Mouse (Mus musculus) gastrocnemius, adult 18-20 months (tissue): ENCODE results near the gene Ribc2. TPM values are rescaled to one million over a fixed set of nuclear protein-coding genes. Genes with fewer than 3 reads are reported as not detected.

Source experiments
- DNase-seq: peaks from one replicate; pipeline ENCODE4 v3.0.0; 2021; ENCODE audit warnings: low spot score
- long read RNA-seq, 2 experiments: library from polyadenylated mRNA; stranded (forward); transcript quantifications; one replicate each; pipeline ENCODE4 v2.0.0; 2021
- total RNA-seq, 2 experiments: library from RNA; stranded (reverse); gene quantifications; 2 replicates each; pipeline ENCODE4 v1.2.3; 2021

The Ribc2 gene
- not detected for total RNA-seq
- long read RNA-seq, experiment 1 = 0 reads
- long read RNA-seq, experiment 2 = 0 reads

- DNase-seq = peak; percentile 39
These were observed at the start of gene Ribc2, which contains the start of gene Smc1b for GRCm38 (mm10) chr15:85131275-85132192. Ribc2 (plus strand) TSS chr15:85132078. Smc1b (minus strand) TSS chr15:85131964.

- DNase-seq = no peak
These were observed 46.2 kb upstream of the Ribc2 start for GRCm38 (mm10) chr15:85085641-85086040.

- DNase-seq = no peak
These were observed 279 bp downstream of the Ribc2 start for GRCm38 (mm10) chr15:85132193-85132520.

GRCm38 (mm10) chr15:85135143-85135542, 3.3 kb downstream of the Ribc2 start:
- DNase-seq = no peak

GRCm38 (mm10) chr15:85141290-85141689, 9.4 kb downstream of the Ribc2 start:
- no peak for DNase-seq

- no peak for DNase-seq
These were observed 10.6 kb downstream of the Ribc2 start for GRCm38 (mm10) chr15:85142441-85142840.

GRCm38 (mm10) chr15:85143161-85143560, 11.3 kb downstream of the Ribc2 start:
- DNase-seq = no peak

- DNase-seq = no peak
These were observed 11.9 kb downstream of the Ribc2 start for GRCm38 (mm10) chr15:85143747-85144146.

- DNase-seq = no peak
These were observed 12.4 kb downstream of the Ribc2 start for GRCm38 (mm10) chr15:85144249-85144648.

GRCm38 (mm10) chr15:85151433-85151918, 19.6 kb downstream of the Ribc2 start:
- peak; percentile 78 for DNase-seq

- peak; percentile 74 for DNase-seq
These were observed 20.7 kb downstream of the Ribc2 start for GRCm38 (mm10) chr15:85152577-85152976.

- DNase-seq = no peak
These were observed 22.2 kb downstream of the Ribc2 start for GRCm38 (mm10) chr15:85154091-85154490.

- DNase-seq = no peak
These were observed 24.3 kb downstream of the Ribc2 start for GRCm38 (mm10) chr15:85156198-85156597.

- DNase-seq = no peak
These were observed 29.5 kb downstream of the Ribc2 start for GRCm38 (mm10) chr15:85161416-85161815.

- DNase-seq = peak; percentile 50
These were observed 31.1 kb downstream of the Ribc2 start for GRCm38 (mm10) chr15:85162693-85163663.

- DNase-seq = no peak
These were observed 34.6 kb downstream of the Ribc2 start for GRCm38 (mm10) chr15:85166433-85166933.

GRCm38 (mm10) chr15:85167086-85167679, 35.3 kb downstream of the Ribc2 start:
- peak; percentile 38 for DNase-seq

GRCm38 (mm10) chr15:85172054-85172453, 40.2 kb downstream of the Ribc2 start:
- peak; percentile 66 for DNase-seq

- DNase-seq = no peak
These were observed 41.5 kb downstream of the Ribc2 start for GRCm38 (mm10) chr15:85173425-85173824.

GRCm38 (mm10) chr15:85174060-85174459, 42.2 kb downstream of the Ribc2 start:
- DNase-seq = no peak

GRCm38 (mm10) chr15:85177576-85177975, 45.7 kb downstream of the Ribc2 start:
- DNase-seq = no peak
